Mouse (Mus musculus): ENCODE results near the gene Slc12a1.

GRCm38 (mm10) chr2:125263056-125263455 lies 110.8 kb downstream of the Slc12a1 start:
- no peak for TF ChIP-seq USF1 (IDR thresholded peaks at IDR 0.05; ENCODE audit: low read depth)
- TF ChIP-seq POLR2A (IDR thresholded peaks at IDR 0.05; ENCODE audit: insufficient read length, low read depth), result no peak
